In the genomic region with DNA sequence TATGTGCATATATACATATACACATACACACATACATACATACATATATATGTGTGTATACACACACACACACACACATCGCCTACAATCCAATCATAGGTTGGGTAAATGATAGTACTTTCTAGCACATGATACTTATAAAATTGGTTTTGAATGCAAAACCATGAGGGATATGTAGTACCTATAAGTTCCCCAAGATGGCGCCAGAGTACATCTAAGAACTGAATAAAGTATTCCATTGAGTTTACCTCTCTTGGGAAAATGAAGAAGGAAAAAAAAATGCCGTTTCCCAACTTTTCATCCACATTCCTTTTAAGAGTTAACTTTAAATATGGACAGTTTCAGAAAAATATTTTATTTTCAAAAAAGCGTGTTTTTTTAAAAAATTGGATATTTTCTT, we compare ENCODE assay signal across 8 mouse cellular contexts.
DNase-seq lines count a peak whose midpoint lies in the region; ATAC-seq and TF ChIP-seq lines count a peak whose summit lies in the region.

No protein-coding gene starts in this region.

- H3K9ac ChIP-seq in intestine, postnatal 0 days (ENCODE audit: low read depth, low read length) = no peak overlapping the region
- H3K9ac ChIP-seq in intestine, embryonic 15.5 days = no peak overlapping the region
- H3K9ac ChIP-seq in limb, embryonic 14.5 days (ENCODE audit: low read depth, low read length, severe bottlenecking) = no peak overlapping the region

- H3K9me3 ChIP-seq in intestine, postnatal 0 days (ENCODE audit: control insufficient read depth) = no peaks in the 10 kb centered on the region
- H3K9me3 ChIP-seq in intestine, embryonic 15.5 days = no peaks in the 10 kb centered on the region
- H3K9me3 ChIP-seq in limb, embryonic 14.5 days (ENCODE audit: control insufficient read depth, low read length) = no peaks in the 10 kb centered on the region

- H3K4me3 ChIP-seq in intestine, postnatal 0 days (ENCODE audit: low read depth, low read length) = no peak overlapping the region
- H3K4me3 ChIP-seq in intestine, embryonic 15.5 days (replicated peaks) = no peak overlapping the region
- H3K4me3 ChIP-seq in limb, embryonic 14.5 days (replicated peaks; ENCODE audit: low read length) = no peak overlapping the region

- ATAC-seq in intestine, postnatal 0 days = no peak
- no peak for ATAC-seq in intestine, embryonic 15.5 days
- no peak for ATAC-seq in limb, embryonic 14.5 days (ENCODE audit: low FRiP score, low read depth)

- TF ChIP-seq POLR2A in limb, embryonic 14.5 days (IDR thresholded peaks at IDR 0.05; ENCODE audit: borderline replicate concordance, extremely low read depth, insufficient read depth, insufficient read length) = no peak

- no peaks in the 10 kb centered on the region for H3K4me1 ChIP-seq in intestine, postnatal 0 days (replicated peaks; ENCODE audit: control insufficient read depth, insufficient read depth, low read length)
- H3K4me1 ChIP-seq in intestine, embryonic 15.5 days (replicated peaks) = no peaks in the 10 kb centered on the region
- H3K4me1 ChIP-seq in limb, embryonic 14.5 days (ENCODE audit: control insufficient read depth, insufficient read depth, low read length) = no peaks in the 10 kb centered on the region

- TF ChIP-seq CTCF in intestine, postnatal 0 days (IDR thresholded peaks at IDR 0.05; ENCODE audit: low read depth) = peak; percentile 73

- WGBS in intestine, postnatal 0 days = 24% methylated on average over 4 of the region's 4 CpGs
- WGBS in intestine, embryonic 15.5 days = 31% methylated on average over 4 of the region's 4 CpGs
- WGBS in limb, embryonic 14.5 days = 27% methylated on average over 4 of the region's 4 CpGs

- no peak overlapping the region for H3K27ac ChIP-seq in intestine, postnatal 0 days (ENCODE audit: low read depth, low read length)
- H3K27ac ChIP-seq in intestine, embryonic 15.5 days = no peak overlapping the region
- H3K27ac ChIP-seq in limb, embryonic 14.5 days (replicated peaks; ENCODE audit: low read depth, low read length) = no peak overlapping the region

- H3K27me3 ChIP-seq in intestine, postnatal 0 days (replicated peaks; ENCODE audit: control insufficient read depth, insufficient read depth, low read length) = no peaks in the 10 kb centered on the region
- H3K27me3 ChIP-seq in intestine, embryonic 15.5 days (replicated peaks) = no peaks in the 10 kb centered on the region
- H3K27me3 ChIP-seq in limb, embryonic 14.5 days (ENCODE audit: control insufficient read depth, insufficient read depth, low read length) = no peaks in the 10 kb centered on the region

- DNase-seq in urinary bladder, postnatal 14 days (ENCODE audit: low spot score) = peak; percentile 10
- DNase-seq in urinary bladder, adult 2 months (ENCODE audit: low spot score) = no peak
- peak; percentile 28 for DNase-seq in embryo, embryonic 10 days (ENCODE audit: low spot score)
- DNase-seq in limb, embryonic 14.5 days (ENCODE audit: low spot score) = peak; percentile 69
- no peak for DNase-seq in gastrocnemius, adult 8-10 months (ENCODE audit: low spot score in 2 of 2)
- no peak for DNase-seq in spleen, adult 12 weeks (ENCODE audit: low spot score)

- no peaks in the 10 kb centered on the region for H3K36me3 ChIP-seq in intestine, postnatal 0 days (ENCODE audit: control insufficient read depth, insufficient read depth)
- H3K36me3 ChIP-seq in intestine, embryonic 15.5 days = no peaks in the 10 kb centered on the region
- H3K36me3 ChIP-seq in limb, embryonic 14.5 days (ENCODE audit: control insufficient read depth, insufficient read depth, low read length) = peaks cover 15% of the 10 kb centered on the region; the same call in 1 of the 2 replicates

- H3K4me2 ChIP-seq in intestine, postnatal 0 days (replicated peaks; ENCODE audit: low read depth) = no peak overlapping the region
- H3K4me2 ChIP-seq in intestine, embryonic 15.5 days (replicated peaks) = no peak overlapping the region
- no peak overlapping the region for H3K4me2 ChIP-seq in limb, embryonic 14.5 days (replicated peaks; ENCODE audit: low read depth, low read length, severe bottlenecking)

Comparison
In these comparisons a context has a peak if more than half of its experiments do, and no peak if none do; other contexts are left out.
1. DNase-seq: peak in urinary bladder, postnatal 14 days (single experiment), embryo, embryonic 10 days (single experiment) and limb, embryonic 14.5 days (single experiment); none in urinary bladder, adult 2 months (single experiment), gastrocnemius, adult 8-10 months (0 of 2) and spleen, adult 12 weeks (single experiment).